Comparison of ENCODE assay signal across 28 mouse cellular contexts in the genomic region with DNA sequence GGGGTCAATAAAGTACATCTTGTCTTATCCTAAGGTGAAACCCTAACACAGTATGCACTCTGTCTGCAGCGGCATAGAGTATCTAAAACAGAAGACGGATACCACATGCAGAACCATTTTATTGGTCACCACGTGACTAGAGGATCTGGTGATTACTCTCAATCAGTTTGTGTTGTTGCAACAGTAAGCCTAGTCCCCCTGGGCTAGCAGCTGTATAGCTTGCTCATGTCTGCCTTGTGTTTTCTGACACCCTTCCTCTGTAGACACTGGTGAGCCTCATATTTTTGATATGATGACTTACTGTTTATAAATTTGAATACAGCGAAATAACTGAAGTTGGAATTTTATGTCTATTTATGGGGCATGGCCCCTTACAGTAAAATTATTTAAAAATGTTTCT.
"Had no signal": no experiment of that assay in that cellular context is flagged by ENCODE, and none has a peak within 500 bp of the region (broad histone marks: within the 10 kb centered on the region; RNA-seq: fewer than 3 reads in every experiment).

No protein-coding gene starts in this region.

- H3K4me2 ChIP-seq: embryonic facial prominence, embryonic 12.5 days; embryonic facial prominence, embryonic 13.5 days; embryonic facial prominence, embryonic 15.5 days; forebrain, embryonic 12.5 days; forebrain, embryonic 13.5 days; forebrain, embryonic 15.5 days had no signal

- DNase-seq: cerebellum, adult 18-20 months; cerebellum, adult 2 months; cerebellum, adult 8-10 months; cerebellum, adult 9-10 months; cerebellum, adult 9-11 months; cerebellum, postnatal 10 days; cerebellum, postnatal 14 days; cerebellum, postnatal 25 days; cerebellum, postnatal 36 days; embryo, embryonic 11 days; forebrain, postnatal 0 days; gastrocnemius, adult 2 months; gastrocnemius, postnatal 10 days; gastrocnemius, postnatal 14 days; gastrocnemius, postnatal 25 days; gastrocnemius, postnatal 36 days; heart, adult 11 months had no signal

- H3K9ac ChIP-seq: embryonic facial prominence, embryonic 12.5 days; embryonic facial prominence, embryonic 13.5 days; embryonic facial prominence, embryonic 15.5 days; forebrain, embryonic 12.5 days; forebrain, embryonic 13.5 days; forebrain, embryonic 15.5 days; forebrain, postnatal 0 days had no signal

- ATAC-seq: forebrain, embryonic 13.5 days; forebrain, embryonic 14.5 days; forebrain, embryonic 15.5 days; forebrain, embryonic 16.5 days; forebrain, postnatal 0 days had no signal

- H3K9me3 ChIP-seq: embryonic facial prominence, embryonic 10.5 days; embryonic facial prominence, embryonic 12.5 days; embryonic facial prominence, embryonic 13.5 days; embryonic facial prominence, embryonic 15.5 days; forebrain, embryonic 10.5 days; forebrain, embryonic 12.5 days; forebrain, embryonic 13.5 days; forebrain, embryonic 15.5 days had no signal

- H3K27me3 ChIP-seq: embryonic facial prominence, embryonic 12.5 days; embryonic facial prominence, embryonic 13.5 days; embryonic facial prominence, embryonic 15.5 days; forebrain, embryonic 12.5 days; forebrain, embryonic 13.5 days; forebrain, embryonic 15.5 days had no signal

- H3K4me1 ChIP-seq: embryonic facial prominence, embryonic 10.5 days; embryonic facial prominence, embryonic 12.5 days; embryonic facial prominence, embryonic 13.5 days; embryonic facial prominence, embryonic 15.5 days; forebrain, embryonic 10.5 days; forebrain, embryonic 12.5 days; forebrain, embryonic 13.5 days; forebrain, embryonic 15.5 days had no signal

- H3K36me3 ChIP-seq: embryonic facial prominence, embryonic 10.5 days; embryonic facial prominence, embryonic 12.5 days; embryonic facial prominence, embryonic 13.5 days; embryonic facial prominence, embryonic 15.5 days; forebrain, embryonic 10.5 days; forebrain, embryonic 12.5 days; forebrain, embryonic 15.5 days had no signal

- H3K27ac ChIP-seq: embryonic facial prominence, embryonic 10.5 days; embryonic facial prominence, embryonic 12.5 days; embryonic facial prominence, embryonic 13.5 days; embryonic facial prominence, embryonic 15.5 days; forebrain, embryonic 10.5 days; forebrain, embryonic 12.5 days; forebrain, embryonic 13.5 days; forebrain, embryonic 15.5 days; gastrocnemius, adult 2 months had no signal

- H3K4me3 ChIP-seq: embryonic facial prominence, embryonic 10.5 days; embryonic facial prominence, embryonic 12.5 days; embryonic facial prominence, embryonic 13.5 days; embryonic facial prominence, embryonic 15.5 days; erythroblast, embryonic 14.5 days; forebrain, embryonic 10.5 days; forebrain, embryonic 12.5 days; forebrain, embryonic 13.5 days; forebrain, embryonic 15.5 days; gastrocnemius, adult 2 months had no signal
